12 mouse cellular contexts compared by ENCODE assay signal in genomic region chr1:165686963-165687362, GRCm38 (mm10). TPM values are rescaled to one million over a fixed set of nuclear protein-coding genes. Genes with fewer than 3 reads are reported as not detected.
DNase-seq lines count a peak whose midpoint lies in the region; ATAC-seq and TF ChIP-seq lines count a peak whose summit lies in the region.
"Had no signal": no experiment of that assay in that cellular context is flagged by ENCODE, and none has a peak within 500 bp of the region (broad histone marks: within the 10 kb centered on the region; RNA-seq: fewer than 3 reads in every experiment).

No protein-coding gene starts in this region.

- intact Hi-C loops in heart, adult 2 months (cut with DNase I), result no loop called here
- intact Hi-C loops in heart, postnatal 25 days (cut with DNase I), result no loop called here

- no peak for DNase-seq in heart, adult 2 months
- no peak for DNase-seq in heart, postnatal 25 days (ENCODE audit: low spot score)
- DNase-seq in urinary bladder, postnatal 14 days (ENCODE audit: low spot score), result peak; percentile 34
- no peak for DNase-seq in urinary bladder, postnatal 25 days (ENCODE audit: low spot score)
- no peak for DNase-seq in heart, postnatal 0 days (ENCODE audit: low spot score)
- no peak for DNase-seq in stomach, postnatal 0 days (ENCODE audit: low spot score)
- no peak for DNase-seq in right cerebral cortex, postnatal 4 days
- DNase-seq in midbrain, embryonic 10.5 days (ENCODE audit: low spot score), result no peak

- H3K9me3 ChIP-seq in heart, postnatal 0 days (replicated peaks; ENCODE audit: control insufficient read depth, low read length), result no peaks in the 10 kb centered on the region
- H3K9me3 ChIP-seq in stomach, postnatal 0 days (ENCODE audit: control insufficient read depth, low read length), result no peaks in the 10 kb centered on the region
- H3K9me3 ChIP-seq in midbrain, embryonic 10.5 days (replicated peaks), result no peaks in the 10 kb centered on the region
- H3K9me3 ChIP-seq: limb, embryonic 13.5 days had no signal

- 12% methylated on average over 8 of the region's 8 CpGs for WGBS in heart, adult 2 months
- WGBS in heart, postnatal 0 days, result 9% methylated on average over 8 of the region's 8 CpGs
- WGBS in stomach, postnatal 0 days, result 42% methylated on average over 8 of the region's 8 CpGs
- WGBS in midbrain, embryonic 10.5 days, result 83% methylated on average over 8 of the region's 8 CpGs

- ATAC-seq in heart, postnatal 0 days (ENCODE audit: insufficient read depth, low read depth), result no peak
- ATAC-seq in stomach, postnatal 0 days (ENCODE audit: low FRiP score, low TSS enrichment), result no peak
- ATAC-seq: intestine, postnatal 0 days had no signal

- TF ChIP-seq CTCF in heart, adult 2 months (IDR thresholded peaks at IDR 0.05), result no peak
- no peak for TF ChIP-seq CTCF in heart, postnatal 0 days (IDR thresholded peaks at IDR 0.05; ENCODE audit: low read depth)
- no peak for TF ChIP-seq CTCF in stomach, postnatal 0 days (IDR thresholded peaks at IDR 0.05; ENCODE audit: low read depth)

- H3K36me3 ChIP-seq in heart, adult 2 months (ENCODE audit: control insufficient read depth, insufficient read depth, low read length), result peaks cover 70% of the 10 kb centered on the region
- H3K36me3 ChIP-seq in heart, postnatal 0 days (replicated peaks; ENCODE audit: control insufficient read depth, insufficient read depth, low read length), result no peaks in the 10 kb centered on the region; the same call in 1 of the 2 replicates
- H3K36me3 ChIP-seq in stomach, postnatal 0 days (ENCODE audit: control insufficient read depth, insufficient read depth, low read length), result no peaks in the 10 kb centered on the region
- H3K36me3 ChIP-seq in midbrain, embryonic 10.5 days, result no peaks in the 10 kb centered on the region
- H3K36me3 ChIP-seq: limb, embryonic 13.5 days had no signal

- no peak for TF ChIP-seq POLR2A in heart, adult 2 months (IDR thresholded peaks at IDR 0.05; ENCODE audit: insufficient read depth, low read depth, low read length)

- no peaks in the 10 kb centered on the region for H3K27me3 ChIP-seq in heart, adult 2 months (ENCODE audit: control insufficient read depth, insufficient read depth, low read length)
- no peaks in the 10 kb centered on the region for H3K27me3 ChIP-seq in heart, postnatal 0 days (ENCODE audit: control insufficient read depth, insufficient read depth, low read length)
- no peaks in the 10 kb centered on the region for H3K27me3 ChIP-seq in stomach, postnatal 0 days (ENCODE audit: control insufficient read depth, insufficient read depth, low read length)
- no peaks in the 10 kb centered on the region for H3K27me3 ChIP-seq in midbrain, embryonic 10.5 days (ENCODE audit: low read depth, poor library complexity, severe bottlenecking)
- H3K27me3 ChIP-seq: CH12.LX; limb, embryonic 13.5 days had no signal

- no peak for TF ChIP-seq EP300 in heart, adult 2 months (IDR thresholded peaks at IDR 0.05; ENCODE audit: insufficient read depth, low read depth, low read length)
- TF ChIP-seq EP300 in heart, postnatal 0 days (IDR thresholded peaks at IDR 0.05; ENCODE audit: low read depth), result no peak
- TF ChIP-seq EP300 in stomach, postnatal 0 days (optimal IDR thresholded peaks at IDR 0.05), result no peak

- H3K79me2 ChIP-seq in heart, adult 2 months (replicated peaks; ENCODE audit: control insufficient read depth, insufficient read depth, low read length), result peaks cover 5% of the 10 kb centered on the region; the same call in 1 of the 2 replicates

- peak overlapping the region; percentile 74 for H3K27ac ChIP-seq in heart, adult 2 months
- peak overlapping the region; percentile 47 for H3K27ac ChIP-seq in heart, postnatal 0 days (ENCODE audit: low read depth)
- 0 out of 2 replicates have a peak overlapping the region, but pooled peaks have one; percentile 4 for H3K27ac ChIP-seq in stomach, postnatal 0 days (replicated peaks)
- no peak overlapping the region for H3K27ac ChIP-seq in midbrain, embryonic 10.5 days (replicated peaks)
- H3K27ac ChIP-seq: limb, embryonic 13.5 days had no signal

- H3K9ac ChIP-seq in heart, adult 2 months (ENCODE audit: low read depth, low read length), result peak overlapping the region; percentile 25
- H3K9ac ChIP-seq in heart, postnatal 0 days (replicated peaks; ENCODE audit: low read depth, low read length), result no peak overlapping the region
- no peak overlapping the region for H3K9ac ChIP-seq in stomach, postnatal 0 days (ENCODE audit: low read length)
- H3K9ac ChIP-seq: limb, embryonic 13.5 days had no signal

- H3K4me3 ChIP-seq in heart, adult 2 months, result no peak overlapping the region
- H3K4me3 ChIP-seq in heart, postnatal 0 days (ENCODE audit: low read depth, low read length), result no peak overlapping the region
- no peak overlapping the region for H3K4me3 ChIP-seq in stomach, postnatal 0 days (ENCODE audit: low read depth, low read length)
- no peak overlapping the region for H3K4me3 ChIP-seq in midbrain, embryonic 10.5 days
- H3K4me3 ChIP-seq: limb, embryonic 13.5 days; myocyte had no signal

- peak overlapping the region; percentile 4; the same call in 1 of the 2 replicates for H3K4me2 ChIP-seq in heart, postnatal 0 days (ENCODE audit: low read depth, low read length)
- no peak overlapping the region for H3K4me2 ChIP-seq in stomach, postnatal 0 days (replicated peaks; ENCODE audit: low read depth)
- H3K4me2 ChIP-seq: limb, embryonic 13.5 days had no signal

- H3K4me1 ChIP-seq in heart, adult 2 months (ENCODE audit: control insufficient read depth, insufficient read depth, low read length), result peaks cover 64% of the 10 kb centered on the region
- H3K4me1 ChIP-seq in heart, postnatal 0 days (ENCODE audit: control insufficient read depth, insufficient read depth), result peaks cover 88% of the 10 kb centered on the region
- H3K4me1 ChIP-seq in stomach, postnatal 0 days (replicated peaks; ENCODE audit: control insufficient read depth, insufficient read depth), result no peaks in the 10 kb centered on the region; the same call in 1 of the 2 replicates
- H3K4me1 ChIP-seq in midbrain, embryonic 10.5 days, result peaks cover 10% of the 10 kb centered on the region

RNA-seq across cellular contexts. Expression of gene Rcsd1, which starts 22.6 kb away (rescaled TPM):
- total RNA-seq in heart, adult 2 months (2021), result 10 to 100 TPM; 68.7 to 81.5 TPM
- polyA plus RNA-seq in heart, adult 2 months (2012; rRNA removed), result 57.2 and 86.2 TPM in 2 replicates
- 10 to 100 TPM; 79.6 to 81.5 TPM for total RNA-seq in heart, postnatal 25 days (2021)
- total RNA-seq in heart, postnatal 0 days (2014; rRNA removed; ENCODE audit: low replicate concordance), result 88.6 and 94.0 TPM in 2 replicates
- polyA plus RNA-seq in heart, postnatal 0 days (2015; fragmentation: Nextera tagmentation; extraction: Ambion mirVana), result 103 and 116 TPM in 2 replicates
- polyA plus RNA-seq in stomach, postnatal 0 days (2015; fragmentation: Nextera tagmentation; extraction: Ambion mirVana), result 16.1 TPM in 2 replicates
- 8.6 and 8.7 TPM in 2 replicates for polyA plus RNA-seq in midbrain, embryonic 10.5 days (2016; fragmentation: Nextera tagmentation; extraction: Ambion mirVana)

RNA-seq across cellular contexts. Expression of gene Mpzl1, which starts 52.6 kb away (rescaled TPM):
- 10 to 100 TPM; 15.1 to 19.7 TPM for total RNA-seq in heart, adult 2 months (2021)
- 18.3 and 25.6 TPM in 2 replicates for polyA plus RNA-seq in heart, adult 2 months (2012; rRNA removed)
- total RNA-seq in heart, postnatal 25 days (2021), result 10 to 100 TPM; 20.8 to 20.9 TPM
- total RNA-seq in heart, postnatal 0 days (2014; rRNA removed; ENCODE audit: low replicate concordance), result 16.6 and 17.9 TPM in 2 replicates
- 57.1 and 57.5 TPM in 2 replicates for polyA plus RNA-seq in heart, postnatal 0 days (2015; fragmentation: Nextera tagmentation; extraction: Ambion mirVana)
- 71.4 and 76.4 TPM in 2 replicates for polyA plus RNA-seq in stomach, postnatal 0 days (2015; fragmentation: Nextera tagmentation; extraction: Ambion mirVana)
- 134 TPM in 2 replicates for polyA plus RNA-seq in midbrain, embryonic 10.5 days (2016; fragmentation: Nextera tagmentation; extraction: Ambion mirVana)
